Comparison of ENCODE assay signal across 17 mouse cellular contexts in genomic region chr16:32670354-32671124, GRCm38 (mm10). TPM values are rescaled to one million over a fixed set of nuclear protein-coding genes. Genes with fewer than 3 reads are reported as not detected.
DNase-seq lines count a peak whose midpoint lies in the region; ATAC-seq and TF ChIP-seq lines count a peak whose summit lies in the region.
"Had no signal": no experiment of that assay in that cellular context is flagged by ENCODE, and none has a peak within 500 bp of the region (broad histone marks: within the 10 kb centered on the region; RNA-seq: fewer than 3 reads in every experiment).

No protein-coding gene starts in this region.

- H3K4me2 ChIP-seq in heart, embryonic 12.5 days: peak overlapping the region; percentile 23
- peak overlapping the region; percentile 7; the same call in 1 of the 2 replicates for H3K4me2 ChIP-seq in liver, postnatal 0 days (ENCODE audit: low read depth, low read length)
- H3K4me2 ChIP-seq: embryonic facial prominence, embryonic 15.5 days; hindbrain, embryonic 15.5 days; limb, embryonic 13.5 days had no signal

- 0 out of 2 replicates have a peak overlapping the region, but pooled peaks have one; percentile 41 for H3K27ac ChIP-seq in heart, embryonic 12.5 days (ENCODE audit: poor library complexity, severe bottlenecking)
- H3K27ac ChIP-seq in bone marrow, adult 2 months (ENCODE audit: control insufficient read depth, insufficient read depth, low read depth, low read length, poor library complexity): peak overlapping the region; percentile 44; the same call in 1 of the 2 replicates
- H3K27ac ChIP-seq in liver, postnatal 0 days (ENCODE audit: low read depth): no peak overlapping the region
- H3K27ac ChIP-seq: embryonic facial prominence, embryonic 15.5 days; heart, adult 2 months; hindbrain, embryonic 15.5 days; limb, embryonic 13.5 days had no signal

- peaks cover 47% of the 10 kb centered on the region for H3K36me3 ChIP-seq in heart, embryonic 12.5 days
- peaks cover 91% of the 10 kb centered on the region for H3K36me3 ChIP-seq in E14TG2a.4 (ENCODE audit: insufficient read depth, low read length)
- peaks cover 14% of the 10 kb centered on the region for H3K36me3 ChIP-seq in liver, postnatal 0 days (replicated peaks; ENCODE audit: insufficient read depth, low read length)

- 51% methylated on average over 10 of the region's 10 CpGs for WGBS in heart, embryonic 12.5 days
- 63% methylated on average over 10 of the region's 10 CpGs for WGBS in bone marrow, adult 2 months
- 55% methylated on average over 10 of the region's 10 CpGs for WGBS in liver, postnatal 0 days (ENCODE audit: insufficient replicate concordance)

- no peak for TF ChIP-seq CTCF in E14TG2a.4 (conservative IDR thresholded peaks at IDR 0.05; ENCODE audit: low read length)
- no peak for TF ChIP-seq CTCF in bone marrow, adult 2 months (IDR thresholded peaks at IDR 0.05; ENCODE audit: control insufficient read depth, insufficient read depth, low read length)
- no peak for TF ChIP-seq CTCF in liver, postnatal 0 days (IDR thresholded peaks at IDR 0.05; ENCODE audit: low read depth)

- no peak for DNase-seq in heart, adult 18-20 months
- DNase-seq in liver, postnatal 0 days: peak; percentile 53
- no peak for DNase-seq in thymus, postnatal 14 days
- DNase-seq in thymus, postnatal 10 days (ENCODE audit: low spot score in 2 of 2): no peak
- DNase-seq: cerebellum, postnatal 36 days; heart, adult 2 months; kidney, adult 9 months; lung, postnatal 36 days; right cerebral cortex, postnatal 4 days; thymus, adult 2 months had no signal

- peaks cover 10% of the 10 kb centered on the region; the same call in 1 of the 2 replicates for H3K27me3 ChIP-seq in heart, embryonic 12.5 days (replicated peaks)
- no peaks in the 10 kb centered on the region for H3K27me3 ChIP-seq in E14TG2a.4 (ENCODE audit: insufficient read depth, low read length)
- no peaks in the 10 kb centered on the region for H3K27me3 ChIP-seq in liver, postnatal 0 days (ENCODE audit: insufficient read depth, low read length)
- H3K27me3 ChIP-seq: embryonic facial prominence, embryonic 15.5 days; hindbrain, embryonic 15.5 days; limb, embryonic 13.5 days had no signal

- H3K9ac ChIP-seq in heart, embryonic 12.5 days: no peak overlapping the region
- H3K9ac ChIP-seq in liver, postnatal 0 days (replicated peaks): 0 out of 2 replicates have a peak overlapping the region, but pooled peaks have one; percentile 6
- H3K9ac ChIP-seq: embryonic facial prominence, embryonic 15.5 days; hindbrain, embryonic 15.5 days; limb, embryonic 13.5 days had no signal

- ATAC-seq in heart, embryonic 12.5 days (ENCODE audit: insufficient number of reproducible peaks, low FRiP score): no peak
- no peak for ATAC-seq in liver, postnatal 0 days
- ATAC-seq: CD4-positive, CD25-positive, alpha-beta regulatory T cell, adult 4 months had no signal

- no peak for TF ChIP-seq POLR2A in bone marrow, adult 2 months (IDR thresholded peaks at IDR 0.05; ENCODE audit: borderline replicate concordance, control insufficient read depth, low read depth, low read length)

- H3K4me3 ChIP-seq in heart, embryonic 12.5 days: no peak overlapping the region
- 0 out of 2 replicates have a peak overlapping the region, but pooled peaks have one; percentile 3 for H3K4me3 ChIP-seq in E14TG2a.4 (replicated peaks; ENCODE audit: low read length)
- H3K4me3 ChIP-seq in bone marrow, adult 2 months (replicated peaks; ENCODE audit: control insufficient read depth, low read depth, low read length): peak overlapping the region; percentile 14
- no peak overlapping the region for H3K4me3 ChIP-seq in liver, postnatal 0 days (ENCODE audit: low read depth, low read length)
- H3K4me3 ChIP-seq: embryonic facial prominence, embryonic 15.5 days; heart, adult 2 months; hindbrain, embryonic 15.5 days; limb, embryonic 13.5 days had no signal

- H3K4me1 ChIP-seq in heart, embryonic 12.5 days (replicated peaks): peaks cover 73% of the 10 kb centered on the region
- peaks cover 100% of the 10 kb centered on the region for H3K4me1 ChIP-seq in E14TG2a.4 (replicated peaks; ENCODE audit: low read depth, low read length)
- peaks cover 9% of the 10 kb centered on the region for H3K4me1 ChIP-seq in bone marrow, adult 2 months (ENCODE audit: control insufficient read depth, insufficient read depth, low read length)
- H3K4me1 ChIP-seq in liver, postnatal 0 days (ENCODE audit: insufficient read depth): peaks cover 55% of the 10 kb centered on the region

- TF ChIP-seq EP300 in liver, postnatal 0 days (IDR thresholded peaks at IDR 0.05; ENCODE audit: low read depth): peak; percentile 88

- H3K9me3 ChIP-seq in heart, embryonic 12.5 days (replicated peaks): no peaks in the 10 kb centered on the region
- H3K9me3 ChIP-seq in E14TG2a.4 (ENCODE audit: low read length): no peaks in the 10 kb centered on the region
- no peaks in the 10 kb centered on the region for H3K9me3 ChIP-seq in liver, postnatal 0 days (ENCODE audit: low read length)
- H3K9me3 ChIP-seq: embryonic facial prominence, embryonic 15.5 days; hindbrain, embryonic 15.5 days; limb, embryonic 13.5 days had no signal

RNA-seq across cellular contexts. Expression of gene Tnk2, which starts 26.9 kb away (rescaled TPM):
- 6.7 and 8.4 TPM in 2 replicates for polyA plus RNA-seq in heart, embryonic 12.5 days (2016; fragmentation: Nextera tagmentation; extraction: Ambion mirVana)
- total RNA-seq in heart, adult 18-20 months (2021): 10 to 100 TPM; 20.5 to 22.0 TPM
- polyA plus RNA-seq in bone marrow, adult 2 months (2011; ENCODE audit: insufficient read depth, insufficient read length, low replicate concordance, missing spikeins): 70.2 and 105 TPM in 2 replicates
- 2.9 and 3.5 TPM in 2 replicates for polyA plus RNA-seq in liver, postnatal 0 days (2015; fragmentation: Nextera tagmentation; extraction: Ambion mirVana)

Comparison
In these comparisons a context has a peak if more than half of its experiments do, and no peak if none do; other contexts are left out.
1. H3K4me3 ChIP-seq: peak in E14TG2a.4 (single experiment) and bone marrow, adult 2 months (single experiment); none in heart, embryonic 12.5 days (single experiment) and liver, postnatal 0 days (single experiment).